ENCODE assay signal across 9 mouse cellular contexts in genomic region chr8:110721606-110722413, GRCm38 (mm10). TPM values are rescaled to one million over a fixed set of nuclear protein-coding genes. Genes with fewer than 3 reads are reported as not detected.
DNase-seq lines count a peak whose midpoint lies in the region; ATAC-seq and TF ChIP-seq lines count a peak whose summit lies in the region.
"Had no signal": no experiment of that assay in that cellular context is flagged by ENCODE, and none has a peak within 500 bp of the region (broad histone marks: within the 10 kb centered on the region; RNA-seq: fewer than 3 reads in every experiment).

No protein-coding gene starts in this region.

- in situ Hi-C loops in CH12.LX (cut with MboI; ENCODE audit: low pct_ligation_motif_present, low pct_unique_long_range_greater_than_20kb, low sequenced_read_pairs): loop anchor here (5.0 kb wide), 1 partner anchor 85 kb away; no protein-coding TSS in a partner anchor

- ATAC-seq in cerebellum, adult (ENCODE audit: insufficient number of reproducible peaks, low FRiP score, low TSS enrichment): no peak
- peak; percentile 62 for ATAC-seq in hindbrain, embryonic 11.5 days (ENCODE audit: low FRiP score)
- peak; percentile 23; the same call in 1 of the 2 replicates for ATAC-seq in liver, embryonic 14.5 days (ENCODE audit: insufficient read depth)

- no peak for TF ChIP-seq POLR2A in CH12.LX (IDR thresholded peaks at IDR 0.05; ENCODE audit: low read depth, low read length)

- peak overlapping the region; percentile 30; the same call in 1 of the 2 replicates for H3K9ac ChIP-seq in CH12.LX (ENCODE audit: insufficient read depth, low read depth)
- H3K9ac ChIP-seq in hindbrain, embryonic 11.5 days (ENCODE audit: low read depth, low read length): peak overlapping the region; percentile 90
- no peak overlapping the region for H3K9ac ChIP-seq in liver, embryonic 14.5 days (replicated peaks)

- 1% methylated on average over 24 of the region's 59 CpGs for WGBS in hindbrain, embryonic 11.5 days
- 2% methylated on average over 58 of the region's 59 CpGs for WGBS in liver, embryonic 14.5 days (ENCODE audit: insufficient replicate concordance)

- no peaks in the 10 kb centered on the region for H3K79me2 ChIP-seq in CH12.LX (replicated peaks; ENCODE audit: control insufficient read depth, extremely low read depth, insufficient read depth, poor library complexity, severe bottlenecking)

- H3K36me3 ChIP-seq in CH12.LX (replicated peaks in 1 of 2; ENCODE audit: control insufficient read depth in 1 of 2, insufficient read depth in 1 of 2, low read length in 1 of 2): peaks cover 0 to 35% of the 10 kb centered on the region in 2 experiments
- no peaks in the 10 kb centered on the region for H3K36me3 ChIP-seq in hindbrain, embryonic 11.5 days (ENCODE audit: control insufficient read depth, insufficient read depth, low read length)
- H3K36me3 ChIP-seq in liver, embryonic 14.5 days (replicated peaks; ENCODE audit: control insufficient read depth, insufficient read depth, low read depth): no peaks in the 10 kb centered on the region

- H3K27me3 ChIP-seq in CH12.LX (replicated peaks): no peaks in the 10 kb centered on the region
- H3K27me3 ChIP-seq in hindbrain, embryonic 11.5 days (ENCODE audit: control insufficient read depth, insufficient read depth, low read length): no peaks in the 10 kb centered on the region
- peaks cover 28% of the 10 kb centered on the region for H3K27me3 ChIP-seq in liver, embryonic 14.5 days (ENCODE audit: control insufficient read depth, insufficient read depth, low read length)

- no peak for TF ChIP-seq RAD21 in CH12.LX (IDR thresholded peaks at IDR 0.05; ENCODE audit: low read depth, low read length)

- TF ChIP-seq EP300 in CH12.LX (IDR thresholded peaks at IDR 0.05; ENCODE audit: low read length): no peak
- no peak for TF ChIP-seq EP300 in liver, embryonic 14.5 days (IDR thresholded peaks at IDR 0.05; ENCODE audit: low read depth)

- no peaks in the 10 kb centered on the region for H3K9me3 ChIP-seq in CH12.LX (replicated peaks; ENCODE audit: low read length)
- H3K9me3 ChIP-seq in hindbrain, embryonic 11.5 days (ENCODE audit: control insufficient read depth, low read length): no peaks in the 10 kb centered on the region
- no peaks in the 10 kb centered on the region for H3K9me3 ChIP-seq in liver, embryonic 14.5 days (ENCODE audit: control insufficient read depth, low read length)

- H3K4me2 ChIP-seq in CH12.LX (ENCODE audit: insufficient read depth, low read depth, poor library complexity, severe bottlenecking): peak overlapping the region; percentile 92
- peak overlapping the region; percentile 63 for H3K4me2 ChIP-seq in hindbrain, embryonic 11.5 days (replicated peaks; ENCODE audit: low read depth, low read length)
- H3K4me2 ChIP-seq in liver, embryonic 14.5 days (ENCODE audit: low read depth): peak overlapping the region; percentile 58

- H3K4me3 ChIP-seq in CH12.LX (replicated peaks in 1 of 3; ENCODE audit: low read depth in 2 of 3, low read length in 2 of 3, poor library complexity in 1 of 3): peak overlapping the region; percentile 12 to 71 (median 13)
- peak overlapping the region; percentile 65 for H3K4me3 ChIP-seq in hindbrain, embryonic 11.5 days (ENCODE audit: low read depth, low read length)
- H3K4me3 ChIP-seq in liver, embryonic 14.5 days (ENCODE audit: insufficient read depth in 1 of 2, low read depth in 2 of 2, low read length in 2 of 2): peak overlapping the region; percentile 55 to 58

- intact Hi-C loops in left cerebral cortex, postnatal 10 days (cut with DNase I): loop anchor here (2.0 kb wide), 2 partner anchors 67 to 75 kb away; no protein-coding TSS in a partner anchor

- H3K27ac ChIP-seq in CH12.LX (ENCODE audit: insufficient read depth, low read depth): no peak overlapping the region
- H3K27ac ChIP-seq in hindbrain, embryonic 11.5 days (ENCODE audit: low read depth, low read length): peak overlapping the region; percentile 87
- no peak overlapping the region for H3K27ac ChIP-seq in liver, embryonic 14.5 days
- H3K27ac ChIP-seq: macrophage had no signal

- no peak for TF ChIP-seq CTCF in CH12.LX (conservative IDR thresholded peaks at IDR 0.05 in 1 of 2, IDR thresholded peaks at IDR 0.05 in 1 of 2; ENCODE audit: low read depth in 2 of 2, low read length in 2 of 2)
- TF ChIP-seq CTCF in liver, embryonic 14.5 days (IDR thresholded peaks at IDR 0.05; ENCODE audit: low read depth): no peak

- H3K4me1 ChIP-seq in CH12.LX (ENCODE audit: control insufficient read depth in 1 of 2, insufficient read depth in 2 of 2): no peaks in the 10 kb centered on the region
- peaks cover 17% of the 10 kb centered on the region for H3K4me1 ChIP-seq in hindbrain, embryonic 11.5 days (replicated peaks; ENCODE audit: control insufficient read depth, insufficient read depth, low read length)
- H3K4me1 ChIP-seq in liver, embryonic 14.5 days (replicated peaks; ENCODE audit: control insufficient read depth in 2 of 2, insufficient read depth in 2 of 2, low read length in 1 of 2): peaks cover 0 to 6% of the 10 kb centered on the region in 2 experiments; a peak in 2 of 4 replicates

- peak; percentile 68 for DNase-seq in cerebellum, adult 11-12 months
- no peak for DNase-seq in CH12.LX (ENCODE audit: extremely low read depth)
- DNase-seq in embryo, embryonic 9.5 days (ENCODE audit: extremely low spot score): peak; percentile 38
- DNase-seq in hindbrain, embryonic 11.5 days (ENCODE audit: low spot score): peak; percentile 48
- DNase-seq in liver, embryonic 14.5 days (ENCODE audit: low read depth in 3 of 3, low spot score in 3 of 3): no peak
- DNase-seq in retina, postnatal 7 days (ENCODE audit: low read depth, low spot score): peak; percentile 42
- no peak for DNase-seq in left cerebral cortex, postnatal 10 days (ENCODE audit: extremely low spot score in 1 of 2, low spot score in 2 of 2)

- dilution Hi-C loops in CH12.LX (cut with MboI; ENCODE audit: extremely low pct_ligation_motif_present, extremely low pct_unique_long_range_greater_than_20kb, low sequenced_read_pairs): no loop called here

TF ChIP-seq in CH12.LX, 34 proteins besides CTCF, POLR2A, EP300 and RAD21:
- TF ChIP-seq PAX5 (IDR thresholded peaks at IDR 0.05; ENCODE audit: low read length) (no peak), MYC (IDR thresholded peaks at IDR 0.05; ENCODE audit: low read depth, low read length) (no peak), IRF4 (IDR thresholded peaks at IDR 0.05; ENCODE audit: low read depth, low read length) (no peak), JUN (IDR thresholded peaks at IDR 0.05; ENCODE audit: insufficient read depth, low read depth, low read length) (no peak), NELFE (IDR thresholded peaks at IDR 0.05; ENCODE audit: low read depth, low read length) (no peak), POLR2AphosphoS2 (IDR thresholded peaks at IDR 0.05; ENCODE audit: low read depth, low read length) (no peak), GABPA (IDR thresholded peaks at IDR 0.05; ENCODE audit: insufficient replicate concordance, low read depth, low read length) (no peak), HCFC1 (IDR thresholded peaks at IDR 0.05; ENCODE audit: low read depth, low read length) (no peak), NRF1 (IDR thresholded peaks at IDR 0.05; ENCODE audit: low read depth, low read length) (no peak), TBP (conservative IDR thresholded peaks at IDR 0.05; ENCODE audit: low read depth, low read length) (no peak), MAZ (IDR thresholded peaks at IDR 0.05; ENCODE audit: low read depth, low read length) (no peak), KAT2A (IDR thresholded peaks at IDR 0.05; ENCODE audit: insufficient replicate concordance, low read length) (no peak), ZMIZ1 (IDR thresholded peaks at IDR 0.05; ENCODE audit: low read depth, low read length) (no peak), MXI1 (IDR thresholded peaks at IDR 0.05; ENCODE audit: low read depth, low read length) (no peak), ZNF384 (IDR thresholded peaks at IDR 0.05; ENCODE audit: low read depth, low read length) (no peak), ELF1 (IDR thresholded peaks at IDR 0.05; ENCODE audit: low read depth, low read length) (no peak), JUND (conservative IDR thresholded peaks at IDR 0.05; ENCODE audit: low read depth, low read length) (no peak), USF1 (IDR thresholded peaks at IDR 0.05; ENCODE audit: low read depth, low read length) (no peak), UBTF (IDR thresholded peaks at IDR 0.05; ENCODE audit: low read depth, low read length) (no peak)

RNA-seq across cellular contexts. Expression of gene Mtss1l, which starts 0.5 kb away (rescaled TPM):
- total RNA-seq in CH12.LX (2012; rRNA removed) (0.42 and 0.64 TPM in 2 replicates), CH12.LX (2014; rRNA removed) (not detected in 2 replicates)
- polyA plus RNA-seq in CH12.LX (2012; ENCODE audit: insufficient read length, low read depth): 0.66 and 0.79 TPM in 2 replicates
- 10.5 and 10.8 TPM in 2 replicates for polyA plus RNA-seq in hindbrain, embryonic 11.5 days (2014; fragmentation: Nextera tagmentation; extraction: Ambion mirVana)
- polyA plus RNA-seq in liver, embryonic 14.5 days (2012; rRNA removed): 2.6 and 2.7 TPM in 2 replicates
- 0.52 and 0.82 TPM in 2 replicates for polyA plus RNA-seq in liver, embryonic 14.5 days (2014; fragmentation: Nextera tagmentation; extraction: Ambion mirVana)
- 100 to 1,000 TPM; 214 to 236 TPM for total RNA-seq in left cerebral cortex, postnatal 10 days (2021)

Comparison
In these comparisons a context has a peak if more than half of its experiments do, and no peak if none do; other contexts are left out.
1. DNase-seq: peak in cerebellum, adult 11-12 months (single experiment), embryo, embryonic 9.5 days (single experiment), hindbrain, embryonic 11.5 days (single experiment) and retina, postnatal 7 days (single experiment); none in CH12.LX (single experiment), liver, embryonic 14.5 days (0 of 3) and left cerebral cortex, postnatal 10 days (0 of 2).
2. H3K4me3 ChIP-seq: peak in every context shown above with its lines; median percentile 65 in hindbrain, embryonic 11.5 days; 56 in liver, embryonic 14.5 days; 13 in CH12.LX.
3. Peak in every context shown above with its lines, with median percentiles within 50 percentile points of each other: H3K4me2 ChIP-seq.